Comparison of ENCODE assay signal across 26 mouse cellular contexts in the genomic region with DNA sequence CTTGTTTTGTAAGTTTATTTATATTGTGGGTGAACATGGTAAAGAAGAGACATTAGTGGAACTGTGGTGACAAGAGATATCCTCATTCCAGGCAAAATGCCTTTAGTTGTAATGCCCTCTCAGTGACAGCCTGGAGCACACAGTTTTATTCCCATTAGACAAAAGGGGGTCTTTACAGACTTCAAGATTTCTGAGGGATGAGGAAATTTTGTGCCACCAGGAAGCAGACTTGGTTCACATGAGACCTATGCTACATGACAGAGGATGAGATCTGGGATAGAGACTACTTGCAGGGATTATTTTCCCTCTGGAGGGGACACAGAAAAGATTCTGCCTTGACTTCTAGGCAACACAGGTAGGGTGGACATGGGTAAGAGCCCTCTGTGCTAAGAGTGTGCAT. TPM values are rescaled to one million over a fixed set of nuclear protein-coding genes. Genes with fewer than 3 reads are reported as not detected.
"Had no signal": no experiment of that assay in that cellular context is flagged by ENCODE, and none has a peak within 500 bp of the region (broad histone marks: within the 10 kb centered on the region; RNA-seq: fewer than 3 reads in every experiment).

No protein-coding gene starts in this region.

- H3K27ac ChIP-seq: neural tube, embryonic 12.5 days; neural tube, embryonic 13.5 days; neural tube, embryonic 15.5 days; stomach, embryonic 15.5 days; stomach, postnatal 0 days had no signal

- H3K27me3 ChIP-seq: neural tube, embryonic 12.5 days; neural tube, embryonic 13.5 days; neural tube, embryonic 15.5 days; stomach, embryonic 15.5 days had no signal

- H3K4me1 ChIP-seq: neural tube, embryonic 12.5 days; neural tube, embryonic 13.5 days; neural tube, embryonic 15.5 days; stomach, embryonic 15.5 days had no signal

- H3K4me3 ChIP-seq: neural tube, embryonic 12.5 days; neural tube, embryonic 13.5 days; neural tube, embryonic 15.5 days; stomach, embryonic 15.5 days had no signal

- DNase-seq: retina, postnatal 1 day; right cerebral cortex, adult 18-20 months; right cerebral cortex, postnatal 14 days; right cerebral cortex, postnatal 25 days; right cerebral cortex, postnatal 4 days; spleen, adult 18-20 months; thymus, adult 18-20 months; thymus, adult 2 months; thymus, postnatal 14 days; thymus, postnatal 25 days; thymus, postnatal 36 days; thymus, postnatal 4 days had no signal

- H3K36me3 ChIP-seq: neural tube, embryonic 12.5 days; neural tube, embryonic 13.5 days; neural tube, embryonic 15.5 days; stomach, embryonic 15.5 days had no signal

RNA-seq across cellular contexts. Expression of a gene that starts 10.2 kb away (rescaled TPM):
- total RNA-seq: neutrophil, adult 5-6 weeks had no signal
- polyA plus RNA-seq: neural tube, embryonic 11.5 days; neural tube, embryonic 12.5 days; neural tube, embryonic 13.5 days; neural tube, embryonic 14.5 days; neural tube, embryonic 15.5 days; small intestine, adult 2 months; spleen, adult 2 months; stomach, embryonic 14.5 days; stomach, embryonic 15.5 days; stomach, embryonic 16.5 days; stomach, postnatal 0 days; thymus, adult 2 months; thymus, postnatal 0 days; urinary bladder, adult 2 months had no signal

RNA-seq across cellular contexts. Expression of a gene that starts 18.0 kb away (rescaled TPM):
- polyA plus RNA-seq: neural tube, embryonic 11.5 days; neural tube, embryonic 12.5 days; neural tube, embryonic 13.5 days; neural tube, embryonic 14.5 days; neural tube, embryonic 15.5 days; small intestine, adult 2 months; spleen, adult 2 months; stomach, embryonic 14.5 days; stomach, embryonic 15.5 days; stomach, embryonic 16.5 days; stomach, postnatal 0 days; thymus, adult 2 months; thymus, postnatal 0 days; urinary bladder, adult 2 months had no signal

RNA-seq across cellular contexts. Expression of a gene that starts 22.0 kb away (rescaled TPM):
- polyA plus RNA-seq: neural tube, embryonic 11.5 days; neural tube, embryonic 12.5 days; neural tube, embryonic 13.5 days; neural tube, embryonic 14.5 days; neural tube, embryonic 15.5 days; small intestine, adult 2 months; spleen, adult 2 months; stomach, embryonic 14.5 days; stomach, embryonic 15.5 days; stomach, embryonic 16.5 days; stomach, postnatal 0 days; thymus, adult 2 months; thymus, postnatal 0 days; urinary bladder, adult 2 months had no signal
